9 mouse cellular contexts compared by ENCODE assay signal in the genomic region with DNA sequence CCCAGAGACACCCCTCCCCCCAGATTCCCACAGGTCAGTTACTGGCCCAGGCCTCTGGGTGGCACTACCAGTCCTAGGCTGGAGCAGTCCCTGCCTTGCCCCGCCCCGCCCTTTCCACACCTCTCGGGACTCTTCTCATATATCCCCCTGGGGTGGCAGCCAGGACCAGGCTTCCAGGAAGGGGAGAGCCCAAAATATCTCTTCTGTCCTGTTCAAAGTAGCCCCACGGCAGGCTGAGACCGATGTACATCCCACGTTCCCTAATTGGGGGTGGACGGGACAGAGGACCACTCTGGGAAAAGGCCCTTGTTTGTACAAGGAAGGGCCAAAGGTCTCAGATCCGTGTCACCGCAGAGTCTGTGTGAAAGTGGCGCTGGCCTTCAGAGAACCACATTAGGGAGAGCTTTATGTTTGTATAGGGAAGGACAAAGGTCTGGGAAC. TPM values are rescaled to one million over a fixed set of nuclear protein-coding genes. Genes with fewer than 3 reads are reported as not detected.
DNase-seq lines count a peak whose midpoint lies in the region; ATAC-seq and TF ChIP-seq lines count a peak whose summit lies in the region.
"Had no signal": no experiment of that assay in that cellular context is flagged by ENCODE, and none has a peak within 500 bp of the region (broad histone marks: within the 10 kb centered on the region; RNA-seq: fewer than 3 reads in every experiment).

No protein-coding gene starts in this region.

- H3K9ac ChIP-seq in forebrain, embryonic 13.5 days: no peak overlapping the region
- no peak overlapping the region for H3K9ac ChIP-seq in ES-E14 (ENCODE audit: insufficient read depth, low read depth, low read length, poor library complexity, severe bottlenecking)
- H3K9ac ChIP-seq in embryonic facial prominence, embryonic 15.5 days: no peak overlapping the region
- H3K9ac ChIP-seq in intestine, embryonic 16.5 days (ENCODE audit: low read depth, low read length): peak overlapping the region; percentile 46
- H3K9ac ChIP-seq in lung, embryonic 16.5 days (ENCODE audit: low read length): peak overlapping the region; percentile 22

- DNase-seq in forebrain, embryonic 10.5 days (ENCODE audit: extremely low spot score, low spot score): peak; percentile 74
- no peak for DNase-seq in ES-E14 (ENCODE audit: low read depth, low spot score)
- DNase-seq in thymus, postnatal 25 days: peak; percentile 21
- no peak for DNase-seq in left cerebral cortex, adult 9 months (ENCODE audit: low spot score in 2 of 2)

- 6% methylated on average over 10 of the region's 10 CpGs for WGBS in forebrain, embryonic 10.5 days
- WGBS in forebrain, embryonic 13.5 days: 8% methylated on average over 10 of the region's 10 CpGs
- WGBS in embryonic facial prominence, embryonic 15.5 days: 12% methylated on average over 10 of the region's 10 CpGs
- WGBS in intestine, embryonic 16.5 days: 7% methylated on average over 10 of the region's 10 CpGs
- WGBS in lung, embryonic 16.5 days: 10% methylated on average over 10 of the region's 10 CpGs

- H3K27me3 ChIP-seq in forebrain, embryonic 10.5 days (ENCODE audit: poor library complexity, severe bottlenecking): peaks cover 67% of the 10 kb centered on the region
- H3K27me3 ChIP-seq in forebrain, embryonic 13.5 days: 0 out of 2 replicates have a peak, but pooled peaks cover 3% of the 10 kb centered on the region
- H3K27me3 ChIP-seq in embryonic facial prominence, embryonic 15.5 days: no peaks in the 10 kb centered on the region
- no peaks in the 10 kb centered on the region for H3K27me3 ChIP-seq in intestine, embryonic 16.5 days (replicated peaks; ENCODE audit: control insufficient read depth, insufficient read depth, low read length)
- H3K27me3 ChIP-seq in lung, embryonic 16.5 days (ENCODE audit: control insufficient read depth, insufficient read depth, low read depth, low read length): no peaks in the 10 kb centered on the region
- H3K27me3 ChIP-seq: Patski had no signal

- in situ Hi-C loops in ES-E14 (cut with MboI; ENCODE audit: low sequenced_read_pairs in 2 of 2, unreplicated experiment in 2 of 2): loop anchor here in 1 of 2 experiments (10.0 kb wide), 1 partner anchor 518 kb away; no protein-coding TSS in a partner anchor

- H3K27ac ChIP-seq in forebrain, embryonic 10.5 days: peak overlapping the region; percentile 71
- H3K27ac ChIP-seq in forebrain, embryonic 13.5 days: no peak overlapping the region
- H3K27ac ChIP-seq in ES-E14 (ENCODE audit: insufficient read depth, low read depth, low read length, poor library complexity, severe bottlenecking): no peak overlapping the region
- peak overlapping the region; percentile 83 for H3K27ac ChIP-seq in embryonic facial prominence, embryonic 15.5 days (replicated peaks)
- peak overlapping the region; percentile 69 for H3K27ac ChIP-seq in intestine, embryonic 16.5 days (ENCODE audit: low read length)
- H3K27ac ChIP-seq in lung, embryonic 16.5 days (ENCODE audit: low read length): peak overlapping the region; percentile 28

- H3K4me1 ChIP-seq in forebrain, embryonic 10.5 days: peaks cover 54% of the 10 kb centered on the region
- H3K4me1 ChIP-seq in forebrain, embryonic 13.5 days: peaks cover 50% of the 10 kb centered on the region
- H3K4me1 ChIP-seq in ES-E14 (ENCODE audit: control insufficient read depth in 2 of 2, insufficient read depth in 2 of 2, low read length in 2 of 2, poor library complexity in 1 of 2): no peaks in the 10 kb centered on the region
- H3K4me1 ChIP-seq in embryonic facial prominence, embryonic 15.5 days: peaks cover 55% of the 10 kb centered on the region
- H3K4me1 ChIP-seq in intestine, embryonic 16.5 days (ENCODE audit: control insufficient read depth, insufficient read depth, low read length): peaks cover 51% of the 10 kb centered on the region
- H3K4me1 ChIP-seq in lung, embryonic 16.5 days (replicated peaks; ENCODE audit: control insufficient read depth, insufficient read depth, low read length): peaks cover 48% of the 10 kb centered on the region

- no peak overlapping the region for H3K4me2 ChIP-seq in forebrain, embryonic 13.5 days
- no peak overlapping the region; the same call in 1 of the 2 replicates for H3K4me2 ChIP-seq in embryonic facial prominence, embryonic 15.5 days (replicated peaks)
- H3K4me2 ChIP-seq in intestine, embryonic 16.5 days (ENCODE audit: low read depth, low read length): peak overlapping the region; percentile 3
- H3K4me2 ChIP-seq in lung, embryonic 16.5 days (ENCODE audit: low read depth, low read length): peak overlapping the region; percentile 22; the same call in 1 of the 2 replicates

- ATAC-seq in forebrain, embryonic 13.5 days: no peak; the same call in 1 of the 2 replicates
- peak; percentile 13; the same call in 1 of the 2 replicates for ATAC-seq in embryonic facial prominence, embryonic 15.5 days (ENCODE audit: insufficient number of reproducible peaks, low FRiP score, low TSS enrichment, low read depth)
- ATAC-seq in intestine, embryonic 16.5 days: peak; percentile 80
- ATAC-seq in lung, embryonic 16.5 days (ENCODE audit: low read depth): peak; percentile 55; the same call in 1 of the 2 replicates
- ATAC-seq: Patski had no signal

- H3K36me3 ChIP-seq in forebrain, embryonic 10.5 days (replicated peaks): no peaks in the 10 kb centered on the region
- H3K36me3 ChIP-seq in forebrain, embryonic 13.5 days (ENCODE audit: poor library complexity, severe bottlenecking): no peaks in the 10 kb centered on the region
- H3K36me3 ChIP-seq in ES-E14 (ENCODE audit: control insufficient read depth, insufficient read depth, low read length, poor library complexity, severe bottlenecking): no peaks in the 10 kb centered on the region
- H3K36me3 ChIP-seq in embryonic facial prominence, embryonic 15.5 days: no peaks in the 10 kb centered on the region
- H3K36me3 ChIP-seq in intestine, embryonic 16.5 days (ENCODE audit: control insufficient read depth, insufficient read depth, low read length): no peaks in the 10 kb centered on the region
- no peaks in the 10 kb centered on the region for H3K36me3 ChIP-seq in lung, embryonic 16.5 days (ENCODE audit: control insufficient read depth, insufficient read depth, low read length)

- H3K4me3 ChIP-seq in forebrain, embryonic 10.5 days: no peak overlapping the region; the same call in 1 of the 2 replicates
- H3K4me3 ChIP-seq in forebrain, embryonic 13.5 days: no peak overlapping the region
- no peak overlapping the region for H3K4me3 ChIP-seq in ES-E14 (ENCODE audit: insufficient read depth in 1 of 2, low read depth in 1 of 2, low read length in 2 of 2, poor library complexity in 1 of 2, severe bottlenecking in 1 of 2)
- no peak overlapping the region for H3K4me3 ChIP-seq in embryonic facial prominence, embryonic 15.5 days (replicated peaks)
- H3K4me3 ChIP-seq in intestine, embryonic 16.5 days (ENCODE audit: low read length): no peak overlapping the region
- no peak overlapping the region for H3K4me3 ChIP-seq in lung, embryonic 16.5 days (ENCODE audit: low read length)

- no peaks in the 10 kb centered on the region for H3K9me3 ChIP-seq in forebrain, embryonic 10.5 days
- H3K9me3 ChIP-seq in forebrain, embryonic 13.5 days (replicated peaks): no peaks in the 10 kb centered on the region
- no peaks in the 10 kb centered on the region for H3K9me3 ChIP-seq in ES-E14 (ENCODE audit: control insufficient read depth, insufficient read depth, low read depth, low read length)
- H3K9me3 ChIP-seq in embryonic facial prominence, embryonic 15.5 days (replicated peaks): no peaks in the 10 kb centered on the region
- H3K9me3 ChIP-seq in intestine, embryonic 16.5 days (ENCODE audit: control insufficient read depth, low read length): no peaks in the 10 kb centered on the region
- no peaks in the 10 kb centered on the region for H3K9me3 ChIP-seq in lung, embryonic 16.5 days (ENCODE audit: control insufficient read depth, low read length)

TF ChIP-seq in ES-E14, 5 proteins besides CTCF, POLR2A, EP300 and RAD21:
- peak; percentile 37; the same call in 1 of the 2 replicates for TF ChIP-seq ZC3H11A (IDR thresholded peaks at IDR 0.05; ENCODE audit: borderline replicate concordance, low read depth, low read length)
- no peak for TF ChIP-seq HCFC1 (IDR thresholded peaks at IDR 0.05; ENCODE audit: borderline replicate concordance, insufficient read depth, low read length)
- TF ChIP-seq ZNF384 (IDR thresholded peaks at IDR 0.05; ENCODE audit: low read depth, low read length): no peak
TF ChIP-seq in ES-E14: peak in this region for 1.

RNA-seq across cellular contexts. Expression of a gene that starts 16.2 kb away (rescaled TPM):
- 200 and 274 TPM in 2 replicates for polyA plus RNA-seq in forebrain, embryonic 10.5 days (2016; fragmentation: Nextera tagmentation; extraction: Ambion mirVana)
- polyA plus RNA-seq in forebrain, embryonic 13.5 days (2015; fragmentation: Nextera tagmentation; extraction: Ambion mirVana): 69.3 and 118 TPM in 2 replicates
- 8.6 and 13.6 TPM in 2 replicates for total RNA-seq in ES-E14 (2012; rRNA removed)
- polyA plus RNA-seq in embryonic facial prominence, embryonic 15.5 days (2015; fragmentation: Nextera tagmentation; extraction: Ambion mirVana): 710 and 761 TPM in 2 replicates
- polyA plus RNA-seq in intestine, embryonic 16.5 days (2015; fragmentation: Nextera tagmentation; extraction: Ambion mirVana): 325 and 385 TPM in 2 replicates
- 702 and 746 TPM in 2 replicates for polyA plus RNA-seq in lung, embryonic 16.5 days (2015; fragmentation: Nextera tagmentation; extraction: Ambion mirVana)
- polyA plus RNA-seq: Patski had no signal

Comparison
In these comparisons a context has a peak if more than half of its experiments do, and no peak if none do; other contexts are left out.
1. H3K27ac ChIP-seq: peak in forebrain, embryonic 10.5 days (single experiment), embryonic facial prominence, embryonic 15.5 days (single experiment), intestine, embryonic 16.5 days (single experiment) and lung, embryonic 16.5 days (single experiment); none in forebrain, embryonic 13.5 days (single experiment) and ES-E14 (single experiment).
2. DNase-seq: peak in forebrain, embryonic 10.5 days (single experiment) and thymus, postnatal 25 days (single experiment); none in ES-E14 (single experiment) and left cerebral cortex, adult 9 months (0 of 2).
3. H3K4me2 ChIP-seq: peak in intestine, embryonic 16.5 days (single experiment) and lung, embryonic 16.5 days (single experiment); none in forebrain, embryonic 13.5 days (single experiment) and embryonic facial prominence, embryonic 15.5 days (single experiment).
4. H3K9ac ChIP-seq: peak in intestine, embryonic 16.5 days (single experiment) and lung, embryonic 16.5 days (single experiment); none in forebrain, embryonic 13.5 days (single experiment), ES-E14 (single experiment) and embryonic facial prominence, embryonic 15.5 days (single experiment).